Mouse (Mus musculus) C2C12 (cell line): ENCODE data around the gene Mcfd2. TPM values are rescaled to one million over a fixed set of nuclear protein-coding genes. Genes with fewer than 3 reads are reported as not detected.

ENCODE experiments used
- H3K27me3 ChIP-seq: one replicate; pipeline ENCODE4 v1.6.1; 2011; ENCODE audit not compliant: control insufficient read depth, insufficient read depth, insufficient read length
- H3K36me3 ChIP-seq: one replicate; pipeline ENCODE4 v1.6.1; 2011; ENCODE audit not compliant: control insufficient read depth, insufficient read depth
- H3K4me3 ChIP-seq: one replicate; pipeline ENCODE4 v1.5.1; 2011; ENCODE audit warnings: mild to moderate bottlenecking, control low read depth; ENCODE audit not compliant: poor library complexity, insufficient read depth, severe bottlenecking
- H3K79me2 ChIP-seq: one replicate; pipeline ENCODE4 v1.6.1; 2011; ENCODE audit not compliant: control insufficient read depth, insufficient read depth
- H3K79me3 ChIP-seq: one replicate; pipeline ENCODE4 v1.6.1; 2011; ENCODE audit warnings: low read depth, control low read depth
- H3ac ChIP-seq: one replicate; pipeline ENCODE3; 2011; ENCODE audit warnings: low read depth; ENCODE audit not compliant: control insufficient read depth, insufficient read length
- CEBPB ChIP-seq: IDR thresholded peaks from one replicate; pipeline ENCODE4 v1.6.1; 2011; ENCODE audit warnings: low read depth, mild to moderate bottlenecking, control low read depth, moderate library complexity
- CTCF ChIP-seq: IDR thresholded peaks from one replicate; pipeline ENCODE4 v1.5.1; 2011; ENCODE audit not compliant: control insufficient read depth, insufficient read depth, insufficient read length
- FOSL1 ChIP-seq: IDR thresholded peaks from one replicate; pipeline ENCODE4 v1.8.0; 2011; ENCODE audit warnings: mild to moderate bottlenecking, low read length; ENCODE audit not compliant: poor library complexity, insufficient read depth, severe bottlenecking
- MAX ChIP-seq: IDR thresholded peaks from one replicate; pipeline ENCODE4 v1.6.1; 2011; ENCODE audit warnings: mild to moderate bottlenecking, control low read depth
- MYOD1 ChIP-seq: IDR thresholded peaks from one replicate; pipeline ENCODE4 v1.6.1; 2011; ENCODE audit warnings: low read depth; ENCODE audit not compliant: control insufficient read depth, insufficient read length
- MYOG ChIP-seq: IDR thresholded peaks from one replicate; pipeline ENCODE4 v1.6.1; 2011; ENCODE audit not compliant: control insufficient read depth, insufficient read length; ENCODE audit errors: extremely low read depth
- USF1 ChIP-seq: IDR thresholded peaks from one replicate; pipeline ENCODE4 v1.6.1; 2011; ENCODE audit warnings: low read depth, mild to moderate bottlenecking, control low read depth, moderate library complexity
- long read RNA-seq, 2 experiments: library from polyadenylated mRNA; unstranded; transcript quantifications; one replicate each; pipeline ENCODE4 v2.0.0; 2019 to 2020
- polyA plus RNA-seq: library from polyadenylated mRNA; unstranded; fragments of >200 nt; fragmentation: generic; extraction: Trizol; gene quantifications from one replicate; pipeline ENCODE4 v1.2.1, GENCODE M21; 2012; ENCODE audit warnings: missing spikeins

The Mcfd2 gene
- polyA plus RNA-seq: 43.1 TPM
- long read RNA-seq, experiment 1, transcript Mcfd2-206 (5 exons, 603 nt): minor isoform, 11 of 75 reads
- long read RNA-seq, experiment 1, transcript Mcfd2-201 (4 exons, 2,038 nt): major isoform, 35 of 75 reads
- long read RNA-seq, experiment 1, partial matches to known transcripts: 7 of 75 reads
- long read RNA-seq, experiment 1, other reads (novel, unspliced or antisense): 20 of 75 reads
- long read RNA-seq, experiment 2, transcript Mcfd2-204 (5 exons, 2,017 nt): minor isoform, 5 of 332 reads
- long read RNA-seq, experiment 2, transcript Mcfd2-206 (5 exons, 603 nt): minor isoform, 61 of 332 reads
- long read RNA-seq, experiment 2, transcript Mcfd2-201 (4 exons, 2,038 nt): major isoform, 164 of 332 reads
- long read RNA-seq, experiment 2, transcript Mcfd2-202 (5 exons, 813 nt): minor isoform, 5 of 332 reads
- long read RNA-seq, experiment 2, partial matches to known transcripts: 32 of 332 reads
- long read RNA-seq, experiment 2, other reads (novel, unspliced or antisense): 65 of 332 reads

GRCm38 (mm10) chr17:87265792-87266186, at the start of gene Mcfd2:
Gene Mcfd2 (minus strand): TSS chr17:87265935.
- no peaks in the 10 kb centered on the region for H3K36me3 ChIP-seq
- no peak for TF ChIP-seq CTCF
- no peak for TF ChIP-seq CEBPB
- peak; percentile 25 for TF ChIP-seq USF1
- peak; percentile 83 for TF ChIP-seq MAX
- peak within 1 kb of the TSS; percentile 88 for H3ac ChIP-seq
- H3K27me3 ChIP-seq: no peaks in the 10 kb centered on the region
- H3K79me3 ChIP-seq: peaks cover 18% of the 10 kb centered on the region
- H3K79me2 ChIP-seq: peaks cover 45% of the 10 kb centered on the region
- H3K4me3 ChIP-seq: peak within 1 kb of the TSS; percentile 72

DNA sequence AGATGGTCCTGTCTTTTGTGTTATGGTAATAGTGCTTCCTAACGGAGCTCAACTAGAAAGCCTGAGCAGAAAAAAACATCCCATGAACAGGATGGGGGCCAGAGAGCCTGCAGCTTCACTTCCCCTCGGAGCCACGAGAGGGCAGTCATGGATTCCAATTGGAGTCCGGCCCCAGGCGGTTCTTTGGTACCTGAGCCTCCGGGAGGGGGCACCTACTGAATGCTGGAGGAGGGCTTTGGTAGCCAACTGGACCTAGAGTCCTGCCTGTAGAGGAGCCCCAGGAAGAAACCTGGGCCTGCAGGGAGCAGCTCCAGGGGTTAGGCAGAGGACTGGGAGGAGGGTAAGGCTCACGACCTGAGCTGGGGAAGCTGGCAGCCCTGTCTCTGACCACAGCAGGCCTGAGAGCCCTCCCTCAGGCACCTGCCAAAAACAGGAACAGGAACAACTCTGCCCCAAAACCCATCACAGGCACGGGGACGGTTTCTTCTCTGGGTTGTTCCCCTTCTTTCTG, 49.3 kb upstream of the Mcfd2 start:
- H3K27me3 ChIP-seq: no peaks in the 10 kb centered on the region
- H3K36me3 ChIP-seq: no peaks in the 10 kb centered on the region
- TF ChIP-seq FOSL1 (no peak), CTCF (peak; percentile 83)
- no peaks in the 10 kb centered on the region for H3K79me2 ChIP-seq
- no peak overlapping the region for H3ac ChIP-seq
- no peak overlapping the region for H3K4me3 ChIP-seq
- no peaks in the 10 kb centered on the region for H3K79me3 ChIP-seq

DNA sequence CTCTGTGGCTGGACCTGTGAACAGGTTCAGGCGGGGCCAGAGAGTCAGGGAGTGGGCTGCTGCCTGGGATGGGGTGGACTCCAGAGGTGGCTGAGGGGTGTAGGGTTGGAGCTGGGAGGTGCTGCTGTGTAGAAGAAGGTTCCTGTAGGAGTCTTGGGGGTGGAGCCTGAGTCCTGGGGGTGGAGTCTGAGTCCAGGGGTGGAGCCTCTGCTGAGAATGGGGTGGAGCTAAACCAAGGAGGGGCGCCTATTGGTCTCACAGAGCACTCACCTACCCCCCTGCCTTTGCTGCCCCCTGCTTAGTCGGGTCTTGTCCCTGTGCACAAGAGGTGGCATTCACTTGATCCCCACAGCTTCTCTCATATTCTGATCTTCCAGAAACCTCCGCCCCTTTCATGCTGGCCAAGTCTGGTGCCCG, 48.8 kb upstream of the Mcfd2 start:
- Histone ChIP-seq H3K36me3 (no peaks in the 10 kb centered on the region), H3K79me3 (no peaks in the 10 kb centered on the region), H3K79me2 (no peaks in the 10 kb centered on the region), H3K27me3 (no peaks in the 10 kb centered on the region), H3ac (no peak overlapping the region), H3K4me3 (no peak overlapping the region)
- TF ChIP-seq MYOD1 (no peak), MYOG (no peak), CTCF (no peak), CEBPB (no peak), MAX (no peak), FOSL1 (no peak), USF1 (no peak)

- TF ChIP-seq MAX (no peak), FOSL1 (no peak), CTCF (no peak), CEBPB (no peak), USF1 (no peak), MYOG (no peak), MYOD1 (no peak)
- Histone ChIP-seq H3K4me3 (no peak overlapping the region), H3K27me3 (no peaks in the 10 kb centered on the region), H3ac (no peak overlapping the region), H3K79me2 (no peaks in the 10 kb centered on the region), H3K79me3 (no peaks in the 10 kb centered on the region), H3K36me3 (peaks cover 3% of the 10 kb centered on the region)
Observed at GRCm38 (mm10) chr17:87314121-87314520, 48.4 kb upstream of the Mcfd2 start.

GRCm38 (mm10) chr17:87312924-87313870, 47.5 kb upstream of the Mcfd2 start:
- H3K4me3 ChIP-seq: no peak overlapping the region
- peaks cover 4% of the 10 kb centered on the region for H3K36me3 ChIP-seq
- H3K79me3 ChIP-seq: no peaks in the 10 kb centered on the region
- no peaks in the 10 kb centered on the region for H3K79me2 ChIP-seq
- TF ChIP-seq CTCF (no peak), MAX (no peak), MYOD1 (no peak), CEBPB (no peak), MYOG (no peak), USF1 (no peak), FOSL1 (no peak)
- H3ac ChIP-seq: peak overlapping the region; percentile 10
- H3K27me3 ChIP-seq: no peaks in the 10 kb centered on the region
